Mouse (Mus musculus): Measurements from ENCODE around the gene Polg. TPM values are rescaled to one million over a fixed set of nuclear protein-coding genes. Genes with fewer than 3 reads are reported as not detected.

Gene Polg
- polyA plus RNA-seq, 1 experiment from 2014 or later: 23.7 TPM

GRCm38 (mm10) chr7:79508280-79509234 is 42.4 kb upstream of the Polg start:
- no peaks in the 10 kb centered on the region for H3K36me3 ChIP-seq
- peaks cover 19% of the 10 kb centered on the region for H3K4me1 ChIP-seq (replicated peaks)
- peaks cover 100% of the 10 kb centered on the region for H3K27me3 ChIP-seq
- H3K9ac ChIP-seq: no peak overlapping the region
- WGBS: under 1% methylated on average over 75 of the region's 79 CpGs
- no peak overlapping the region for H3K27ac ChIP-seq
- H3K9me3 ChIP-seq (replicated peaks): no peaks in the 10 kb centered on the region
- ATAC-seq (replicated peaks; ENCODE audit: insufficient number of reproducible peaks, insufficient read depth, low FRiP score, low read depth): no peak
- peak overlapping the region; percentile 29 for H3K4me3 ChIP-seq
- H3K4me2 ChIP-seq: peak overlapping the region; percentile 46

- Histone ChIP-seq H3K4me2 (no peak overlapping the region), H3K27ac (no peak overlapping the region), H3K4me3 (no peak overlapping the region), H3K27me3 (peaks cover 100% of the 10 kb centered on the region), H3K9me3 (replicated peaks) (no peaks in the 10 kb centered on the region), H3K9ac (no peak overlapping the region), H3K36me3 (no peaks in the 10 kb centered on the region), H3K4me1 (replicated peaks) (peaks cover 19% of the 10 kb centered on the region)
- WGBS: 5% methylated on average over 1 of the region's 1 CpGs
- ATAC-seq (replicated peaks; ENCODE audit: insufficient number of reproducible peaks, insufficient read depth, low FRiP score, low read depth): no peak
Observed at GRCm38 (mm10) chr7:79507756-79508155, 41.6 kb upstream of the Polg start.

GRCm38 (mm10) chr7:79507101-79507705 is 41.0 kb upstream of the Polg start:
- ATAC-seq (replicated peaks; ENCODE audit: insufficient number of reproducible peaks, insufficient read depth, low FRiP score, low read depth): no peak
- Histone ChIP-seq H3K4me3 (no peak overlapping the region), H3K27me3 (peaks cover 100% of the 10 kb centered on the region), H3K4me2 (no peak overlapping the region), H3K4me1 (replicated peaks) (peaks cover 19% of the 10 kb centered on the region), H3K36me3 (no peaks in the 10 kb centered on the region), H3K9me3 (replicated peaks) (no peaks in the 10 kb centered on the region), H3K9ac (no peak overlapping the region), H3K27ac (no peak overlapping the region)
- 3% methylated on average over 11 of the region's 11 CpGs for WGBS

GRCm38 (mm10) chr7:79506531-79507090 is 40.4 kb upstream of the Polg start:
- Histone ChIP-seq H3K36me3 (no peaks in the 10 kb centered on the region), H3K9me3 (replicated peaks) (no peaks in the 10 kb centered on the region), H3K4me3 (no peak overlapping the region), H3K4me1 (replicated peaks) (peaks cover 19% of the 10 kb centered on the region), H3K4me2 (no peak overlapping the region), H3K27ac (no peak overlapping the region), H3K27me3 (peaks cover 100% of the 10 kb centered on the region), H3K9ac (no peak overlapping the region)
- ATAC-seq (replicated peaks; ENCODE audit: insufficient number of reproducible peaks, insufficient read depth, low FRiP score, low read depth): no peak
- 5% methylated on average over 6 of the region's 6 CpGs for WGBS

GRCm38 (mm10) chr7:79505876-79506530 is 39.8 kb upstream of the Polg start:
- Histone ChIP-seq H3K4me3 (no peak overlapping the region), H3K9me3 (replicated peaks) (no peaks in the 10 kb centered on the region), H3K4me2 (no peak overlapping the region), H3K27ac (no peak overlapping the region), H3K9ac (no peak overlapping the region), H3K36me3 (no peaks in the 10 kb centered on the region), H3K27me3 (peaks cover 100% of the 10 kb centered on the region), H3K4me1 (replicated peaks) (peaks cover 19% of the 10 kb centered on the region)
- 1% methylated on average over 28 of the region's 28 CpGs for WGBS
- ATAC-seq (replicated peaks; ENCODE audit: insufficient number of reproducible peaks, insufficient read depth, low FRiP score, low read depth): no peak

GRCm38 (mm10) chr7:79505376-79505775 is 39.2 kb upstream of the Polg start:
- peaks cover 100% of the 10 kb centered on the region for H3K27me3 ChIP-seq
- H3K4me2 ChIP-seq: peak overlapping the region; percentile 60
- no peak overlapping the region for H3K27ac ChIP-seq
- H3K36me3 ChIP-seq: no peaks in the 10 kb centered on the region
- peaks cover 19% of the 10 kb centered on the region for H3K4me1 ChIP-seq (replicated peaks)
- WGBS: 2% methylated on average over 22 of the region's 22 CpGs
- no peak overlapping the region for H3K9ac ChIP-seq
- H3K4me3 ChIP-seq: peak overlapping the region; percentile 41
- no peak for ATAC-seq (replicated peaks; ENCODE audit: insufficient number of reproducible peaks, insufficient read depth, low FRiP score, low read depth)
- H3K9me3 ChIP-seq (replicated peaks): no peaks in the 10 kb centered on the region

- Histone ChIP-seq H3K27me3 (peaks cover 100% of the 10 kb centered on the region), H3K9ac (no peak overlapping the region), H3K4me2 (peak overlapping the region; percentile 60), H3K4me3 (peak overlapping the region; percentile 41), H3K4me1 (replicated peaks) (peaks cover 23% of the 10 kb centered on the region), H3K9me3 (replicated peaks) (no peaks in the 10 kb centered on the region), H3K27ac (no peak overlapping the region), H3K36me3 (no peaks in the 10 kb centered on the region)
- WGBS: under 1% methylated on average over 42 of the region's 42 CpGs
- ATAC-seq (replicated peaks; ENCODE audit: insufficient number of reproducible peaks, insufficient read depth, low FRiP score, low read depth): no peak
Observed at GRCm38 (mm10) chr7:79504723-79505122, 38.6 kb upstream of the Polg start.

GRCm38 (mm10) chr7:79503656-79504250 is 37.6 kb upstream of the Polg start:
- Histone ChIP-seq H3K4me1 (replicated peaks) (peaks cover 29% of the 10 kb centered on the region), H3K9ac (no peak overlapping the region), H3K27ac (no peak overlapping the region), H3K27me3 (peaks cover 100% of the 10 kb centered on the region), H3K4me3 (no peak overlapping the region), H3K4me2 (no peak overlapping the region), H3K9me3 (replicated peaks) (no peaks in the 10 kb centered on the region), H3K36me3 (no peaks in the 10 kb centered on the region)
- no peak for ATAC-seq (replicated peaks; ENCODE audit: insufficient number of reproducible peaks, insufficient read depth, low FRiP score, low read depth)
- 3% methylated on average over 5 of the region's 5 CpGs for WGBS

GRCm38 (mm10) chr7:79503103-79503455 is 36.9 kb upstream of the Polg start:
- 9% methylated on average over 6 of the region's 6 CpGs for WGBS
- H3K9me3 ChIP-seq (replicated peaks): no peaks in the 10 kb centered on the region
- peaks cover 100% of the 10 kb centered on the region for H3K27me3 ChIP-seq
- H3K4me2 ChIP-seq: no peak overlapping the region
- no peak for ATAC-seq (replicated peaks; ENCODE audit: insufficient number of reproducible peaks, insufficient read depth, low FRiP score, low read depth)
- no peak overlapping the region for H3K27ac ChIP-seq
- no peaks in the 10 kb centered on the region for H3K36me3 ChIP-seq
- H3K9ac ChIP-seq: no peak overlapping the region
- H3K4me3 ChIP-seq: no peak overlapping the region
- peaks cover 22% of the 10 kb centered on the region for H3K4me1 ChIP-seq (replicated peaks)

- Histone ChIP-seq H3K9me3 (replicated peaks) (no peaks in the 10 kb centered on the region), H3K27me3 (peaks cover 100% of the 10 kb centered on the region), H3K4me1 (replicated peaks) (peaks cover 22% of the 10 kb centered on the region), H3K36me3 (no peaks in the 10 kb centered on the region), H3K4me3 (no peak overlapping the region), H3K9ac (no peak overlapping the region), H3K4me2 (no peak overlapping the region), H3K27ac (no peak overlapping the region)
- no peak for ATAC-seq (replicated peaks; ENCODE audit: insufficient number of reproducible peaks, insufficient read depth, low FRiP score, low read depth)
- WGBS: 8% methylated on average over 10 of the region's 10 CpGs
Observed at GRCm38 (mm10) chr7:79502152-79503102, 36.3 kb upstream of the Polg start.

Data from heart, embryonic 15.5 days (tissue).